Mouse (Mus musculus): ENCODE data around the gene Serpina16. TPM values are rescaled to one million over a fixed set of nuclear protein-coding genes. Genes with fewer than 3 reads are reported as not detected.

The Serpina16 gene
- polyA plus RNA-seq (2015; fragmentation: Nextera tagmentation; extraction: Ambion mirVana): not detected in 2 replicates

GRCm38 (mm10) chr12:103676039-103676438, at the start of gene Serpina16:
Gene Serpina16 (minus strand): TSS chr12:103676139.
- Histone ChIP-seq H3K27ac (ENCODE audit: low read depth) (no peak within 1 kb of the TSS), H3K27me3 (ENCODE audit: insufficient read depth, low read length) (no peaks in the 10 kb centered on the region), H3K9ac (replicated peaks) (no peak within 1 kb of the TSS), H3K9me3 (ENCODE audit: low read length) (no peaks in the 10 kb centered on the region), H3K4me3 (ENCODE audit: low read depth, low read length) (no peak within 1 kb of the TSS), H3K4me1 (ENCODE audit: insufficient read depth) (peaks cover 13% of the 10 kb centered on the region), H3K36me3 (replicated peaks; ENCODE audit: insufficient read depth, low read length) (no peaks in the 10 kb centered on the region), H3K4me2 (ENCODE audit: low read depth, low read length) (no peak within 1 kb of the TSS)
- ATAC-seq (no peak), DNase-seq (no peak)
- WGBS (ENCODE audit: insufficient replicate concordance): 79% methylated on average over 1 of the region's 1 CpGs
- TF ChIP-seq EP300 (IDR thresholded peaks at IDR 0.05; ENCODE audit: low read depth) (no peak), CTCF (IDR thresholded peaks at IDR 0.05; ENCODE audit: low read depth) (no peak)

GRCm38 (mm10) chr12:103711537-103711936, 35.6 kb upstream of the Serpina16 start:
- Histone ChIP-seq H3K9me3 (ENCODE audit: low read length) (no peaks in the 10 kb centered on the region), H3K4me2 (ENCODE audit: low read depth, low read length) (no peak overlapping the region), H3K9ac (replicated peaks) (no peak overlapping the region), H3K36me3 (replicated peaks; ENCODE audit: insufficient read depth, low read length) (no peaks in the 10 kb centered on the region), H3K4me3 (ENCODE audit: low read depth, low read length) (no peak overlapping the region), H3K4me1 (ENCODE audit: insufficient read depth) (peaks cover 1% of the 10 kb centered on the region; the same call in 1 of the 2 replicates), H3K27me3 (ENCODE audit: insufficient read depth, low read length) (no peaks in the 10 kb centered on the region), H3K27ac (ENCODE audit: low read depth) (no peak overlapping the region)
- DNase-seq: no peak
- peak; percentile 58 for TF ChIP-seq CTCF (IDR thresholded peaks at IDR 0.05; ENCODE audit: low read depth)
- no peak for TF ChIP-seq EP300 (IDR thresholded peaks at IDR 0.05; ENCODE audit: low read depth)
- peak; percentile 53; the same call in 1 of the 2 replicates for ATAC-seq
- 55% methylated on average over 3 of the region's 3 CpGs for WGBS (ENCODE audit: insufficient replicate concordance)

- 48% methylated on average over 1 of the region's 1 CpGs for WGBS (ENCODE audit: insufficient replicate concordance)
- Histone ChIP-seq H3K4me2 (ENCODE audit: low read depth, low read length) (no peak overlapping the region), H3K4me1 (ENCODE audit: insufficient read depth) (peaks cover 6% of the 10 kb centered on the region; the same call in 1 of the 2 replicates), H3K9me3 (ENCODE audit: low read length) (no peaks in the 10 kb centered on the region), H3K27me3 (ENCODE audit: insufficient read depth, low read length) (no peaks in the 10 kb centered on the region), H3K4me3 (ENCODE audit: low read depth, low read length) (no peak overlapping the region), H3K27ac (ENCODE audit: low read depth) (no peak overlapping the region), H3K36me3 (replicated peaks; ENCODE audit: insufficient read depth, low read length) (no peaks in the 10 kb centered on the region), H3K9ac (replicated peaks) (no peak overlapping the region)
- ATAC-seq: peak; percentile 51; the same call in 1 of the 2 replicates
- DNase-seq: no peak
- TF ChIP-seq CTCF (IDR thresholded peaks at IDR 0.05; ENCODE audit: low read depth): peak; percentile 78
- TF ChIP-seq EP300 (IDR thresholded peaks at IDR 0.05; ENCODE audit: low read depth): no peak
These were observed 34.5 kb upstream of the Serpina16 start for GRCm38 (mm10) chr12:103710405-103710804.

- no peaks in the 10 kb centered on the region for H3K9me3 ChIP-seq (ENCODE audit: low read length)
- H3K4me1 ChIP-seq (ENCODE audit: insufficient read depth): peaks cover 6% of the 10 kb centered on the region; the same call in 1 of the 2 replicates
- WGBS (ENCODE audit: insufficient replicate concordance): 39% methylated on average over 4 of the region's 4 CpGs
- no peak overlapping the region for H3K27ac ChIP-seq (ENCODE audit: low read depth)
- H3K9ac ChIP-seq (replicated peaks): no peak overlapping the region
- no peak for TF ChIP-seq EP300 (IDR thresholded peaks at IDR 0.05; ENCODE audit: low read depth)
- TF ChIP-seq CTCF (IDR thresholded peaks at IDR 0.05; ENCODE audit: low read depth): no peak
- H3K4me3 ChIP-seq (ENCODE audit: low read depth, low read length): no peak overlapping the region
- H3K4me2 ChIP-seq (ENCODE audit: low read depth, low read length): no peak overlapping the region
- DNase-seq: no peak
- peak; percentile 56; the same call in 1 of the 2 replicates for ATAC-seq
- H3K36me3 ChIP-seq (replicated peaks; ENCODE audit: insufficient read depth, low read length): no peaks in the 10 kb centered on the region
- H3K27me3 ChIP-seq (ENCODE audit: insufficient read depth, low read length): no peaks in the 10 kb centered on the region
These were observed 30.2 kb upstream of the Serpina16 start for GRCm38 (mm10) chr12:103706113-103706512.

- no peak for ATAC-seq
These were observed 29.6 kb upstream of the Serpina16 start for GRCm38 (mm10) chr12:103705547-103705946.

GRCm38 (mm10) chr12:103700144-103700750, 24.3 kb upstream of the Serpina16 start:
- Histone ChIP-seq H3K4me2 (ENCODE audit: low read depth, low read length) (no peak overlapping the region), H3K9ac (replicated peaks) (no peak overlapping the region), H3K27ac (ENCODE audit: low read depth) (no peak overlapping the region), H3K4me3 (ENCODE audit: low read depth, low read length) (no peak overlapping the region), H3K27me3 (ENCODE audit: insufficient read depth, low read length) (no peaks in the 10 kb centered on the region), H3K9me3 (ENCODE audit: low read length) (no peaks in the 10 kb centered on the region), H3K36me3 (replicated peaks; ENCODE audit: insufficient read depth, low read length) (no peaks in the 10 kb centered on the region), H3K4me1 (ENCODE audit: insufficient read depth) (no peaks in the 10 kb centered on the region)
- ATAC-seq: no peak
- no peak for TF ChIP-seq EP300 (IDR thresholded peaks at IDR 0.05; ENCODE audit: low read depth)
- no peak for TF ChIP-seq CTCF (IDR thresholded peaks at IDR 0.05; ENCODE audit: low read depth)
- WGBS (ENCODE audit: insufficient replicate concordance): 69% methylated on average over 4 of the region's 4 CpGs
- no peak for DNase-seq

More at GRCm38 (mm10) chr12:103705547-103705946, 29.6 kb upstream of the Serpina16 start:
- Histone ChIP-seq H3K36me3 (replicated peaks; ENCODE audit: insufficient read depth, low read length) (no peaks in the 10 kb centered on the region), H3K4me3 (ENCODE audit: low read depth, low read length) (no peak overlapping the region), H3K27me3 (ENCODE audit: insufficient read depth, low read length) (no peaks in the 10 kb centered on the region), H3K9ac (replicated peaks) (no peak overlapping the region), H3K4me1 (ENCODE audit: insufficient read depth) (peaks cover 6% of the 10 kb centered on the region; the same call in 1 of the 2 replicates), H3K27ac (ENCODE audit: low read depth) (no peak overlapping the region), H3K9me3 (ENCODE audit: low read length) (no peaks in the 10 kb centered on the region), H3K4me2 (ENCODE audit: low read depth, low read length) (no peak overlapping the region)
- DNase-seq: no peak
- WGBS (ENCODE audit: insufficient replicate concordance): 41% methylated on average over 2 of the region's 2 CpGs
- TF ChIP-seq EP300 (IDR thresholded peaks at IDR 0.05; ENCODE audit: low read depth) (no peak), CTCF (IDR thresholded peaks at IDR 0.05; ENCODE audit: low read depth) (no peak)
